Mouse (Mus musculus) retina, adult 2 months (tissue): ENCODE measurements around the gene Dcun1d4.
A peak's percentile ranks its signal among the peaks of the same experiment; 100 is the strongest.

Experiments
- DNase-seq: peaks from one replicate; pipeline ENCODE4 v3.0.0-alpha.2; 2012; ENCODE audit warnings: low read depth, low spot score

Dcun1d4 gene

GRCm38 (mm10) chr5:73498559-73498958, 17.8 kb downstream of the Dcun1d4 start:
- DNase-seq = no peak

GRCm38 (mm10) chr5:73500867-73501440, 20.2 kb downstream of the Dcun1d4 start:
- no peak for DNase-seq

GRCm38 (mm10) chr5:73502422-73502821, 21.6 kb downstream of the Dcun1d4 start:
- no peak for DNase-seq

- no peak for DNase-seq
These were observed 22.4 kb downstream of the Dcun1d4 start for GRCm38 (mm10) chr5:73503015-73503757.

- DNase-seq = no peak
These were observed 30.3 kb downstream of the Dcun1d4 start for GRCm38 (mm10) chr5:73511074-73511473.

- DNase-seq = no peak
These were observed 31.4 kb downstream of the Dcun1d4 start for GRCm38 (mm10) chr5:73512241-73512640.

- no peak for DNase-seq
These were observed 31.9 kb downstream of the Dcun1d4 start for GRCm38 (mm10) chr5:73512661-73513060.

GRCm38 (mm10) chr5:73514202-73514601, 33.4 kb downstream of the Dcun1d4 start:
- no peak for DNase-seq

- DNase-seq = no peak
These were observed 36.5 kb downstream of the Dcun1d4 start for GRCm38 (mm10) chr5:73517299-73517698.

- DNase-seq = no peak
These were observed 37.8 kb downstream of the Dcun1d4 start for GRCm38 (mm10) chr5:73518424-73519211.

- no peak for DNase-seq
These were observed 40.0 kb downstream of the Dcun1d4 start for GRCm38 (mm10) chr5:73520787-73521186.

GRCm38 (mm10) chr5:73523227-73523626, 42.4 kb downstream of the Dcun1d4 start:
- DNase-seq = no peak

- no peak for DNase-seq
These were observed 43.6 kb downstream of the Dcun1d4 start for GRCm38 (mm10) chr5:73524300-73525000.

- DNase-seq = no peak
These were observed 51.4 kb downstream of the Dcun1d4 start for GRCm38 (mm10) chr5:73532222-73532621.

- DNase-seq = no peak
These were observed 52.1 kb downstream of the Dcun1d4 start for GRCm38 (mm10) chr5:73532879-73533278.

GRCm38 (mm10) chr5:73537669-73538068, 56.9 kb downstream of the Dcun1d4 start:
- DNase-seq = no peak

- DNase-seq = no peak
These were observed 57.9 kb downstream of the Dcun1d4 start for GRCm38 (mm10) chr5:73538586-73539298.

- peak; percentile 8 for DNase-seq
These were observed 59.2 kb downstream of the Dcun1d4 start for GRCm38 (mm10) chr5:73539848-73540510.

GRCm38 (mm10) chr5:73540511-73540871, 59.7 kb downstream of the Dcun1d4 start:
- no peak for DNase-seq

- DNase-seq = no peak
These were observed 63.4 kb downstream of the Dcun1d4 start for GRCm38 (mm10) chr5:73544111-73544753.
